Comparison of ENCODE assay signal across 7 mouse cellular contexts in the genomic region with DNA sequence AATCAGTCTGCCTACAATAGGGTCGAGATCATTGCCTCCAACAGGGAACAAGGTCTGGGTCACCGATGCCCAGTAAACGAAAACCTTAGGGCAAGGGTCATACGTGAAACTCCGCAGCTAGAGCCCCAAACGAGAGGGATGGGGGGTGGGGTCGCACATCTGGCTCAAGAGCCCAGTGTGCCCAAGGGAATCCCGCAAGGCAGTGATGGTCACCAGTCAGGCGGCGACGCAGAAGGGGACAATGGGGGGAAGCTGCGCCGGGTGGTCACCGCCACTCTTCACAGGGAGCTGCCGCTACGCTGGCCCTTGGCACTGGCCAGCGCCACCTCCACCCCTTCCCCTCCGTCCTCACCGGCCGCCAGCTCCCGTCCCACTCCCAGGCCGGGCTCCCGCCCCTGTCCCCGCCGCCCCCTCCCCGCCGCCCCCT. TPM values are rescaled to one million over a fixed set of nuclear protein-coding genes. Genes with fewer than 3 reads are reported as not detected.
DNase-seq lines count a peak whose midpoint lies in the region; ATAC-seq and TF ChIP-seq lines count a peak whose summit lies in the region.

No protein-coding gene starts in this region.

- TF ChIP-seq POLR2A in spleen, adult 2 months (IDR thresholded peaks at IDR 0.05; ENCODE audit: low read depth, low read length): no peak

- peaks cover 15% of the 10 kb centered on the region for H3K36me3 ChIP-seq in spleen, adult 2 months (ENCODE audit: control insufficient read depth, insufficient read depth, low read length)
- peaks cover 38% of the 10 kb centered on the region for H3K36me3 ChIP-seq in heart, embryonic 12.5 days
- H3K36me3 ChIP-seq in kidney, postnatal 0 days (ENCODE audit: insufficient read depth, low read length): peaks cover 24% of the 10 kb centered on the region; the same call in 1 of the 2 replicates
- peaks cover 4% of the 10 kb centered on the region; the same call in 1 of the 2 replicates for H3K36me3 ChIP-seq in stomach, postnatal 0 days (ENCODE audit: control insufficient read depth, insufficient read depth, low read length)

- TF ChIP-seq CTCF in spleen, adult 2 months (IDR thresholded peaks at IDR 0.05; ENCODE audit: extremely low read depth, insufficient read depth, insufficient read length, insufficient replicate concordance): no peak
- no peak for TF ChIP-seq CTCF in kidney, postnatal 0 days (IDR thresholded peaks at IDR 0.05; ENCODE audit: low read depth)
- no peak for TF ChIP-seq CTCF in stomach, postnatal 0 days (IDR thresholded peaks at IDR 0.05; ENCODE audit: low read depth)

- H3K27me3 ChIP-seq in spleen, adult 2 months (ENCODE audit: control insufficient read depth, insufficient read depth, low read length): no peaks in the 10 kb centered on the region
- H3K27me3 ChIP-seq in heart, embryonic 12.5 days (replicated peaks): no peaks in the 10 kb centered on the region
- no peaks in the 10 kb centered on the region for H3K27me3 ChIP-seq in kidney, postnatal 0 days (ENCODE audit: insufficient read depth, low read length)
- no peaks in the 10 kb centered on the region for H3K27me3 ChIP-seq in stomach, postnatal 0 days (ENCODE audit: control insufficient read depth, insufficient read depth, low read length)

- peak; percentile 57 for ATAC-seq in heart, embryonic 12.5 days (ENCODE audit: insufficient number of reproducible peaks, low FRiP score)
- peak; percentile 50 for ATAC-seq in kidney, postnatal 0 days (replicated peaks; ENCODE audit: low FRiP score, low read depth)
- ATAC-seq in stomach, postnatal 0 days (ENCODE audit: low FRiP score, low TSS enrichment): peak; percentile 16

- peaks cover 5% of the 10 kb centered on the region for H3K4me1 ChIP-seq in spleen, adult 2 months (ENCODE audit: control insufficient read depth, insufficient read depth, insufficient read length)
- H3K4me1 ChIP-seq in heart, embryonic 12.5 days (replicated peaks): peaks cover 21% of the 10 kb centered on the region
- H3K4me1 ChIP-seq in kidney, postnatal 0 days (replicated peaks; ENCODE audit: insufficient read depth, low read length): no peaks in the 10 kb centered on the region; the same call in 1 of the 2 replicates
- no peaks in the 10 kb centered on the region; the same call in 1 of the 2 replicates for H3K4me1 ChIP-seq in stomach, postnatal 0 days (replicated peaks; ENCODE audit: control insufficient read depth, insufficient read depth)

- DNase-seq in spleen, adult 2 months (ENCODE audit: low read depth in 1 of 2, low spot score in 2 of 2): no peak
- DNase-seq in spleen, adult 18-20 months: no peak
- peak; percentile 10 for DNase-seq in c-Kit-positive CD71-negative TER-119-negative erythroid progenitor cells, embryonic 14.5 days (ENCODE audit: low read depth)
- peak; percentile 40 for DNase-seq in kidney, postnatal 0 days (ENCODE audit: low spot score)
- DNase-seq in mesoderm, embryonic 11.5 days (ENCODE audit: low read depth, low spot score): peak; percentile 61
- DNase-seq in stomach, postnatal 0 days (ENCODE audit: low spot score): no peak

- H3K4me2 ChIP-seq in heart, embryonic 12.5 days: peak overlapping the region; percentile 80
- peak overlapping the region; percentile 61 for H3K4me2 ChIP-seq in kidney, postnatal 0 days (ENCODE audit: low read length)
- peak overlapping the region; percentile 80 for H3K4me2 ChIP-seq in stomach, postnatal 0 days (replicated peaks; ENCODE audit: low read depth)

- 2% methylated on average over 19 of the region's 27 CpGs for WGBS in spleen, adult 2 months
- WGBS in heart, embryonic 12.5 days: 0% methylated on average over 19 of the region's 27 CpGs
- WGBS in kidney, postnatal 0 days: under 1% methylated on average over 24 of the region's 27 CpGs
- WGBS in stomach, postnatal 0 days: 1% methylated on average over 19 of the region's 27 CpGs

- peak overlapping the region; percentile 25 for H3K27ac ChIP-seq in spleen, adult 2 months (ENCODE audit: insufficient read depth, low read length)
- H3K27ac ChIP-seq in heart, embryonic 12.5 days (ENCODE audit: poor library complexity, severe bottlenecking): peak overlapping the region; percentile 96
- H3K27ac ChIP-seq in kidney, postnatal 0 days: peak overlapping the region; percentile 94
- peak overlapping the region; percentile 99 for H3K27ac ChIP-seq in stomach, postnatal 0 days (replicated peaks)

- H3K9me3 ChIP-seq in heart, embryonic 12.5 days (replicated peaks): no peaks in the 10 kb centered on the region
- H3K9me3 ChIP-seq in kidney, postnatal 0 days (replicated peaks; ENCODE audit: low read length): no peaks in the 10 kb centered on the region
- no peaks in the 10 kb centered on the region for H3K9me3 ChIP-seq in stomach, postnatal 0 days (ENCODE audit: control insufficient read depth, low read length)

- peak overlapping the region; percentile 93 for H3K4me3 ChIP-seq in spleen, adult 2 months (ENCODE audit: extremely low read depth, insufficient read depth, insufficient read length)
- H3K4me3 ChIP-seq in heart, embryonic 12.5 days: peak overlapping the region; percentile 95
- H3K4me3 ChIP-seq in kidney, postnatal 0 days (replicated peaks; ENCODE audit: low read depth, low read length): peak overlapping the region; percentile 95
- peak overlapping the region; percentile 89 for H3K4me3 ChIP-seq in stomach, postnatal 0 days (ENCODE audit: low read depth, low read length)

- TF ChIP-seq EP300 in stomach, postnatal 0 days (optimal IDR thresholded peaks at IDR 0.05): no peak

- peak overlapping the region; percentile 97 for H3K9ac ChIP-seq in heart, embryonic 12.5 days
- H3K9ac ChIP-seq in kidney, postnatal 0 days (ENCODE audit: low read depth, low read length): peak overlapping the region; percentile 83
- H3K9ac ChIP-seq in stomach, postnatal 0 days (ENCODE audit: low read length): peak overlapping the region; percentile 94

RNA-seq across cellular contexts. Expression of a gene that starts 0.5 kb away (rescaled TPM):
- 23.8 and 28.9 TPM in 2 replicates for polyA plus RNA-seq in spleen, adult 2 months (2012; rRNA removed)
- polyA plus RNA-seq in heart, embryonic 12.5 days (2016; fragmentation: Nextera tagmentation; extraction: Ambion mirVana): 19.4 and 19.7 TPM in 2 replicates
- polyA plus RNA-seq in kidney, postnatal 0 days (2015; fragmentation: Nextera tagmentation; extraction: Ambion mirVana): 18.2 and 19.7 TPM in 2 replicates
- polyA plus RNA-seq in stomach, postnatal 0 days (2015; fragmentation: Nextera tagmentation; extraction: Ambion mirVana): 17.8 and 19.7 TPM in 2 replicates

RNA-seq across cellular contexts. Expression of a gene that starts 0.9 kb away (rescaled TPM):
- polyA plus RNA-seq in spleen, adult 2 months (2012; rRNA removed): 7.7 and 9.6 TPM in 2 replicates
- polyA plus RNA-seq in heart, embryonic 12.5 days (2016; fragmentation: Nextera tagmentation; extraction: Ambion mirVana): 43.6 and 45.0 TPM in 2 replicates
- polyA plus RNA-seq in kidney, postnatal 0 days (2015; fragmentation: Nextera tagmentation; extraction: Ambion mirVana): 36.0 and 36.4 TPM in 2 replicates
- polyA plus RNA-seq in stomach, postnatal 0 days (2015; fragmentation: Nextera tagmentation; extraction: Ambion mirVana): 18.9 and 22.3 TPM in 2 replicates

RNA-seq across cellular contexts. Expression of a gene that starts 30.0 kb away (rescaled TPM):
- 103 and 140 TPM in 2 replicates for polyA plus RNA-seq in spleen, adult 2 months (2012; rRNA removed)
- 236 and 253 TPM in 2 replicates for polyA plus RNA-seq in heart, embryonic 12.5 days (2016; fragmentation: Nextera tagmentation; extraction: Ambion mirVana)
- polyA plus RNA-seq in kidney, postnatal 0 days (2015; fragmentation: Nextera tagmentation; extraction: Ambion mirVana): 116 and 126 TPM in 2 replicates
- 881 and 1,168 TPM in 2 replicates for polyA plus RNA-seq in stomach, postnatal 0 days (2015; fragmentation: Nextera tagmentation; extraction: Ambion mirVana)

RNA-seq across cellular contexts. Expression of a gene that starts 49.2 kb away (rescaled TPM):
- 322 and 583 TPM in 2 replicates for polyA plus RNA-seq in spleen, adult 2 months (2012; rRNA removed)
- polyA plus RNA-seq in heart, embryonic 12.5 days (2016; fragmentation: Nextera tagmentation; extraction: Ambion mirVana): 48.5 and 53.5 TPM in 2 replicates
- polyA plus RNA-seq in kidney, postnatal 0 days (2015; fragmentation: Nextera tagmentation; extraction: Ambion mirVana): 50.8 and 53.5 TPM in 2 replicates
- polyA plus RNA-seq in stomach, postnatal 0 days (2015; fragmentation: Nextera tagmentation; extraction: Ambion mirVana): 41.0 and 46.1 TPM in 2 replicates

Comparison
In these comparisons a context has a peak if more than half of its experiments do, and no peak if none do; other contexts are left out.
1. DNase-seq: peak in c-Kit-positive CD71-negative TER-119-negative erythroid progenitor cells, embryonic 14.5 days (single experiment), kidney, postnatal 0 days (single experiment) and mesoderm, embryonic 11.5 days (single experiment); none in spleen, adult 2 months (0 of 2), spleen, adult 18-20 months (0 of 2) and stomach, postnatal 0 days (single experiment).
2. H3K27ac ChIP-seq: peak in every context shown above with its lines; median percentile 99 in stomach, postnatal 0 days; 96 in heart, embryonic 12.5 days; 94 in kidney, postnatal 0 days; 25 in spleen, adult 2 months.
3. Peak in every context shown above with its lines, with median percentiles within 50 percentile points of each other: H3K4me3 ChIP-seq, ATAC-seq, H3K4me2 ChIP-seq and H3K9ac ChIP-seq.